Mouse (Mus musculus): ENCODE data around the gene Dvl2.

- TF ChIP-seq MAFK (IDR thresholded peaks at IDR 0.05; ENCODE audit: insufficient read depth, low read depth, low read length) (no peak), ZC3H11A (IDR thresholded peaks at IDR 0.05; ENCODE audit: borderline replicate concordance, low read depth, low read length) (no peak), HCFC1 (IDR thresholded peaks at IDR 0.05; ENCODE audit: borderline replicate concordance, insufficient read depth, low read length) (no peak)
These were observed 49.0 kb downstream of the Dvl2 start for GRCm38 (mm10) chr11:70049366-70049765.

All from ES-E14 (cell line).